Mouse (Mus musculus): Measurements from ENCODE around the gene Pex3. TPM values are rescaled to one million over a fixed set of nuclear protein-coding genes. Genes with fewer than 3 reads are reported as not detected.

Pex3 gene
- total RNA-seq, 1 experiment: 14.8 TPM

GRCm38 (mm10) chr10:13572410-13572809 is 19.5 kb upstream of the Pex3 start:
- TF ChIP-seq HCFC1 (IDR thresholded peaks at IDR 0.05; ENCODE audit: borderline replicate concordance, insufficient read depth, low read length): no peak
- TF ChIP-seq ZNF384 (IDR thresholded peaks at IDR 0.05; ENCODE audit: low read depth, low read length): no peak
- TF ChIP-seq ZC3H11A (IDR thresholded peaks at IDR 0.05; ENCODE audit: borderline replicate concordance, low read depth, low read length): no peak
- no peak for TF ChIP-seq CHD2 (IDR thresholded peaks at IDR 0.05; ENCODE audit: low read depth, low read length)
- TF ChIP-seq MAFK (IDR thresholded peaks at IDR 0.05; ENCODE audit: insufficient read depth, low read depth, low read length): no peak
- no peaks in the 10 kb centered on the region for H3K4me1 ChIP-seq (ENCODE audit: control insufficient read depth in 2 of 2, insufficient read depth in 2 of 2, low read length in 2 of 2, poor library complexity in 1 of 2)
- no peak overlapping the region for H3K4me3 ChIP-seq (ENCODE audit: insufficient read depth in 1 of 2, low read depth in 1 of 2, low read length in 2 of 2, poor library complexity in 1 of 2, severe bottlenecking in 1 of 2)
- no peak for DNase-seq (ENCODE audit: low read depth, low spot score)
- H3K9me3 ChIP-seq (ENCODE audit: control insufficient read depth, insufficient read depth, low read depth, low read length): no peaks in the 10 kb centered on the region
- in situ Hi-C loops (cut with MboI; ENCODE audit: low sequenced_read_pairs in 2 of 2, unreplicated experiment in 2 of 2): loop anchor here (25.0 kb wide), 1 partner anchor 815 kb away; no protein-coding TSS in a partner anchor
- H3K36me3 ChIP-seq (ENCODE audit: control insufficient read depth, insufficient read depth, low read length, poor library complexity, severe bottlenecking): no peaks in the 10 kb centered on the region
- H3K9ac ChIP-seq (ENCODE audit: insufficient read depth, low read depth, low read length, poor library complexity, severe bottlenecking): no peak overlapping the region
- no peak overlapping the region for H3K27ac ChIP-seq (ENCODE audit: insufficient read depth, low read depth, low read length, poor library complexity, severe bottlenecking)

- Histone ChIP-seq H3K27ac (ENCODE audit: insufficient read depth, low read depth, low read length, poor library complexity, severe bottlenecking) (no peak overlapping the region), H3K9ac (ENCODE audit: insufficient read depth, low read depth, low read length, poor library complexity, severe bottlenecking) (no peak overlapping the region), H3K9me3 (ENCODE audit: control insufficient read depth, insufficient read depth, low read depth, low read length) (no peaks in the 10 kb centered on the region), H3K4me1 (ENCODE audit: control insufficient read depth in 2 of 2, insufficient read depth in 2 of 2, low read length in 2 of 2, poor library complexity in 1 of 2) (no peaks in the 10 kb centered on the region), H3K4me3 (ENCODE audit: insufficient read depth in 1 of 2, low read depth in 1 of 2, low read length in 2 of 2, poor library complexity in 1 of 2, severe bottlenecking in 1 of 2) (no peak overlapping the region), H3K36me3 (ENCODE audit: control insufficient read depth, insufficient read depth, low read length, poor library complexity, severe bottlenecking) (no peaks in the 10 kb centered on the region)
- TF ChIP-seq MAFK (IDR thresholded peaks at IDR 0.05; ENCODE audit: insufficient read depth, low read depth, low read length) (no peak), CHD2 (IDR thresholded peaks at IDR 0.05; ENCODE audit: low read depth, low read length) (no peak), HCFC1 (IDR thresholded peaks at IDR 0.05; ENCODE audit: borderline replicate concordance, insufficient read depth, low read length) (no peak), ZC3H11A (IDR thresholded peaks at IDR 0.05; ENCODE audit: borderline replicate concordance, low read depth, low read length) (no peak)
- in situ Hi-C loops (cut with MboI; ENCODE audit: low sequenced_read_pairs in 2 of 2, unreplicated experiment in 2 of 2): loop anchor here (25.0 kb wide), 1 partner anchor 815 kb away; no protein-coding TSS in a partner anchor
- no peak for DNase-seq (ENCODE audit: low read depth, low spot score)
These were observed 19.1 kb upstream of the Pex3 start for GRCm38 (mm10) chr10:13572003-13572402.

GRCm38 (mm10) chr10:13570697-13571538 is 18.0 kb upstream of the Pex3 start:
- in situ Hi-C loops (cut with MboI; ENCODE audit: low sequenced_read_pairs in 2 of 2, unreplicated experiment in 2 of 2): loop anchor here (25.0 kb wide), 1 partner anchor 816 kb away; no protein-coding TSS in a partner anchor

GRCm38 (mm10) chr10:13569818-13570217 is 16.9 kb upstream of the Pex3 start:
- no peaks in the 10 kb centered on the region for H3K36me3 ChIP-seq (ENCODE audit: control insufficient read depth, insufficient read depth, low read length, poor library complexity, severe bottlenecking)
- H3K4me1 ChIP-seq (ENCODE audit: control insufficient read depth in 2 of 2, insufficient read depth in 2 of 2, low read length in 2 of 2, poor library complexity in 1 of 2): no peaks in the 10 kb centered on the region
- H3K9ac ChIP-seq (ENCODE audit: insufficient read depth, low read depth, low read length, poor library complexity, severe bottlenecking): no peak overlapping the region
- DNase-seq (ENCODE audit: low read depth, low spot score): no peak
- TF ChIP-seq ZC3H11A (IDR thresholded peaks at IDR 0.05; ENCODE audit: borderline replicate concordance, low read depth, low read length) (no peak), MAFK (IDR thresholded peaks at IDR 0.05; ENCODE audit: insufficient read depth, low read depth, low read length) (no peak), HCFC1 (IDR thresholded peaks at IDR 0.05; ENCODE audit: borderline replicate concordance, insufficient read depth, low read length) (no peak), ZNF384 (IDR thresholded peaks at IDR 0.05; ENCODE audit: low read depth, low read length) (no peak), CHD2 (IDR thresholded peaks at IDR 0.05; ENCODE audit: low read depth, low read length) (no peak)
- no peak overlapping the region for H3K27ac ChIP-seq (ENCODE audit: insufficient read depth, low read depth, low read length, poor library complexity, severe bottlenecking)
- H3K9me3 ChIP-seq (ENCODE audit: control insufficient read depth, insufficient read depth, low read depth, low read length): no peaks in the 10 kb centered on the region
- in situ Hi-C loops (cut with MboI; ENCODE audit: low sequenced_read_pairs in 2 of 2, unreplicated experiment in 2 of 2): loop anchor here (25.0 kb wide), 1 partner anchor 817 kb away; no protein-coding TSS in a partner anchor
- no peak overlapping the region for H3K4me3 ChIP-seq (ENCODE audit: insufficient read depth in 1 of 2, low read depth in 1 of 2, low read length in 2 of 2, poor library complexity in 1 of 2, severe bottlenecking in 1 of 2)

More at GRCm38 (mm10) chr10:13570697-13571538, 18.0 kb upstream of the Pex3 start:
- Histone ChIP-seq H3K4me3 (ENCODE audit: insufficient read depth in 1 of 2, low read depth in 1 of 2, low read length in 2 of 2, poor library complexity in 1 of 2, severe bottlenecking in 1 of 2) (no peak overlapping the region), H3K36me3 (ENCODE audit: control insufficient read depth, insufficient read depth, low read length, poor library complexity, severe bottlenecking) (no peaks in the 10 kb centered on the region), H3K9ac (ENCODE audit: insufficient read depth, low read depth, low read length, poor library complexity, severe bottlenecking) (no peak overlapping the region), H3K4me1 (ENCODE audit: control insufficient read depth in 2 of 2, insufficient read depth in 2 of 2, low read length in 2 of 2, poor library complexity in 1 of 2) (no peaks in the 10 kb centered on the region), H3K27ac (ENCODE audit: insufficient read depth, low read depth, low read length, poor library complexity, severe bottlenecking) (no peak overlapping the region), H3K9me3 (ENCODE audit: control insufficient read depth, insufficient read depth, low read depth, low read length) (no peaks in the 10 kb centered on the region)
- TF ChIP-seq MAFK (IDR thresholded peaks at IDR 0.05; ENCODE audit: insufficient read depth, low read depth, low read length) (no peak), ZC3H11A (IDR thresholded peaks at IDR 0.05; ENCODE audit: borderline replicate concordance, low read depth, low read length) (no peak), HCFC1 (IDR thresholded peaks at IDR 0.05; ENCODE audit: borderline replicate concordance, insufficient read depth, low read length) (no peak), CHD2 (IDR thresholded peaks at IDR 0.05; ENCODE audit: low read depth, low read length) (no peak), ZNF384 (IDR thresholded peaks at IDR 0.05; ENCODE audit: low read depth, low read length) (no peak)
- DNase-seq (ENCODE audit: low read depth, low spot score): no peak
